Mouse (Mus musculus) midbrain, postnatal 0 days (tissue): ENCODE measurements around the gene Scube3. TPM values are rescaled to one million over a fixed set of nuclear protein-coding genes. Genes with fewer than 3 reads are reported as not detected.
A peak's percentile ranks its signal among the peaks of the same experiment; 100 is the strongest.

Source experiments
- ATAC-seq: fragments of 200-750 bp; cut with Nextera tagmentation; 2 replicates; pipeline ENCODE4 v1.8.0; 2017; ENCODE audit warnings: moderate number of reproducible peaks, mild to moderate bottlenecking, moderate TSS enrichment, moderate library complexity; ENCODE audit not compliant: low FRiP score
- DNase-seq: peaks from one replicate; pipeline ENCODE4 v3.0.0-alpha.2; 2015; ENCODE audit warnings: low spot score
- H3K27ac ChIP-seq: fragments of 300-500 bp; sonication (generic); 2 replicates; pipeline ENCODE4 v1.5.1; 2014; ENCODE audit warnings: low read depth, mild to moderate bottlenecking, low read length, mixed read lengths
- H3K27me3 ChIP-seq: fragments of 300-500 bp; sonication (generic); 2 replicates; pipeline ENCODE4 v1.6.1; 2014; ENCODE audit warnings: low read length, control low read depth, mixed read lengths; ENCODE audit not compliant: insufficient read depth
- H3K36me3 ChIP-seq: fragments of 300-500 bp; sonication (generic); 2 replicates; pipeline ENCODE4 v1.6.1; 2014; ENCODE audit warnings: low read length, control low read depth, mixed read lengths; ENCODE audit not compliant: insufficient read depth
- H3K4me1 ChIP-seq: fragments of 300-500 bp; sonication (generic); 2 replicates; pipeline ENCODE4 v1.6.1; 2014; ENCODE audit warnings: mild to moderate bottlenecking, control low read depth, antibody characterized with exemption, low read length, mixed read lengths; ENCODE audit not compliant: insufficient read depth
- H3K4me2 ChIP-seq: fragments of 300-500 bp; sonication (generic); 2 replicates; pipeline ENCODE4 v1.6.1; 2014; ENCODE audit warnings: low read depth, mild to moderate bottlenecking, low read length, mixed read lengths; ENCODE audit not compliant: poor library complexity, severe bottlenecking
- H3K4me3 ChIP-seq: fragments of 300-500 bp; sonication (generic); 2 replicates; pipeline ENCODE4 v1.5.1; 2014; ENCODE audit warnings: low read depth, mild to moderate bottlenecking, low read length, moderate library complexity
- H3K9ac ChIP-seq: fragments of 300-500 bp; sonication (generic); replicated peaks from 2 replicates; pipeline ENCODE4 v1.6.1; 2014; ENCODE audit warnings: mild to moderate bottlenecking, low read length, moderate library complexity, mixed read lengths; ENCODE audit not compliant: poor library complexity, severe bottlenecking
- H3K9me3 ChIP-seq: fragments of 300-500 bp; sonication (generic); 2 replicates; pipeline ENCODE4 v1.6.1; 2016; ENCODE audit warnings: low read length, control low read depth
- CTCF ChIP-seq: IDR thresholded peaks from 2 replicates; pipeline ENCODE4 v1.5.1; 2016; ENCODE audit warnings: antibody characterized with exemption, mild to moderate bottlenecking
- WGBS: fragments of 180-500 bp; shearing (Covaris S2); extraction: QIAGEN DNeasy Blood & Tissue Kit; methylation state at CpG from one replicate; pipeline ENCODE4 v1.1.7; 2014; 5-methylcytosine and 5-hydroxymethylcytosine counted together
- polyA plus RNA-seq: library from polyadenylated mRNA; unstranded; fragments of >200 nt; fragmentation: Nextera tagmentation; extraction: Ambion mirVana; gene quantifications from 2 replicates; pipeline ENCODE4 v1.2.1, GENCODE M21; 2015
- total RNA-seq: library from RNA; depleted of rRNA; stranded (reverse); fragments of >200 nt; gene quantifications from 2 replicates; pipeline ENCODE4 v1.2.3, GENCODE M21; 2014

The Scube3 gene
- total and polyA plus RNA-seq, 2 experiments from 2014 or later, result 3.9 to 19.9 TPM

DNA sequence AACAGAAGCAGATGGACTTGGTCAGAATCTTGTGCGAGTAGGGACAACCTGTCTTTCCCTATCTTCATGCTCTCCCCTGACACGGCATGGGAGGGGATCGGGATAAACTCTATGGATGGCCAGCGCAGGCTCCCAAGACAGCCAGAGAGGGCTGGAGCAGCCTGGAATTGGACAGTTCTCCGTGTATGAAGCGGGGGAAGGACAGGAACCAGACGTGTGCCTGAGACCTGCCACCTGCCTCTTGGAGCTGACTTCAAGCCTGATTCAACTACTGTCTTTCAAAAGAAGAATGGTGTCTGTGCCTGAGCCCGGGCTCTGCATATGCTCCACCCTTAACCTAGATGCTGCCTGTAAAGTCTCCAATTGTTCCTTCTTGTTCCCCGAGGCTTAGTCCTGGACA is 30.7 kb downstream of the Scube3 start:
- H3K4me3 ChIP-seq, result no peak overlapping the region
- WGBS, result 68% methylated on average over 9 of the region's 9 CpGs
- H3K27me3 ChIP-seq, result no peaks in the 10 kb centered on the region
- peaks cover 6% of the 10 kb centered on the region; the same call in 1 of the 2 replicates for H3K4me1 ChIP-seq
- H3K9ac ChIP-seq, result no peak overlapping the region
- no peaks in the 10 kb centered on the region for H3K9me3 ChIP-seq
- ATAC-seq (no peak), DNase-seq (no peak)
- peaks cover 5% of the 10 kb centered on the region; the same call in 1 of the 2 replicates for H3K36me3 ChIP-seq
- H3K27ac ChIP-seq, result no peak overlapping the region
- no peak for TF ChIP-seq CTCF
- no peak overlapping the region for H3K4me2 ChIP-seq

GRCm38 (mm10) chr17:28176775-28177539 is 35.0 kb downstream of the Scube3 start, which contains the start of gene Zfp523:
TSS of gene Zfp523 (plus strand) at chr17:28177129.
- Histone ChIP-seq H3K9me3 (no peaks in the 10 kb centered on the region), H3K9ac (peak within 1 kb of the TSS; percentile 97), H3K27ac (peak within 1 kb of the TSS; percentile 92), H3K4me2 (peak within 1 kb of the TSS; percentile 87), H3K36me3 (peaks cover 4% of the 10 kb centered on the region; the same call in 1 of the 2 replicates), H3K4me3 (peak within 1 kb of the TSS; percentile 76), H3K4me1 (peaks cover 6% of the 10 kb centered on the region; the same call in 1 of the 2 replicates), H3K27me3 (no peaks in the 10 kb centered on the region)
- DNase-seq (peak; percentile 93), ATAC-seq (peak; percentile 89)
- WGBS, result under 1% methylated on average over 66 of the region's 82 CpGs
- TF ChIP-seq CTCF, result no peak

- H3K4me1 ChIP-seq, result peaks cover 6% of the 10 kb centered on the region; the same call in 1 of the 2 replicates
- peak overlapping the region; percentile 97 for H3K9ac ChIP-seq
- TF ChIP-seq CTCF, result no peak
- peak; percentile 66 for ATAC-seq
- 15% methylated on average over 11 of the region's 22 CpGs for WGBS
- no peaks in the 10 kb centered on the region for H3K9me3 ChIP-seq
- peak overlapping the region; percentile 87 for H3K4me2 ChIP-seq
- peak overlapping the region; percentile 76 for H3K4me3 ChIP-seq
- peak overlapping the region; percentile 92 for H3K27ac ChIP-seq
- no peaks in the 10 kb centered on the region for H3K27me3 ChIP-seq
- peak; percentile 61 for DNase-seq
- peaks cover 4% of the 10 kb centered on the region; the same call in 1 of the 2 replicates for H3K36me3 ChIP-seq
These were observed 35.7 kb downstream of the Scube3 start for GRCm38 (mm10) chr17:28177540-28178046.

- no peaks in the 10 kb centered on the region for H3K9me3 ChIP-seq
- WGBS, result 22% methylated on average over 4 of the region's 4 CpGs
- H3K4me3 ChIP-seq, result no peak overlapping the region
- peaks cover 4% of the 10 kb centered on the region; the same call in 1 of the 2 replicates for H3K36me3 ChIP-seq
- no peak overlapping the region for H3K27ac ChIP-seq
- ATAC-seq, result no peak
- no peaks in the 10 kb centered on the region for H3K27me3 ChIP-seq
- TF ChIP-seq CTCF, result no peak
- H3K4me2 ChIP-seq, result no peak overlapping the region
- H3K4me1 ChIP-seq, result peaks cover 6% of the 10 kb centered on the region; the same call in 1 of the 2 replicates
- no peak for DNase-seq
- no peak overlapping the region for H3K9ac ChIP-seq
These were observed 38.4 kb downstream of the Scube3 start for GRCm38 (mm10) chr17:28180331-28180730.

DNA sequence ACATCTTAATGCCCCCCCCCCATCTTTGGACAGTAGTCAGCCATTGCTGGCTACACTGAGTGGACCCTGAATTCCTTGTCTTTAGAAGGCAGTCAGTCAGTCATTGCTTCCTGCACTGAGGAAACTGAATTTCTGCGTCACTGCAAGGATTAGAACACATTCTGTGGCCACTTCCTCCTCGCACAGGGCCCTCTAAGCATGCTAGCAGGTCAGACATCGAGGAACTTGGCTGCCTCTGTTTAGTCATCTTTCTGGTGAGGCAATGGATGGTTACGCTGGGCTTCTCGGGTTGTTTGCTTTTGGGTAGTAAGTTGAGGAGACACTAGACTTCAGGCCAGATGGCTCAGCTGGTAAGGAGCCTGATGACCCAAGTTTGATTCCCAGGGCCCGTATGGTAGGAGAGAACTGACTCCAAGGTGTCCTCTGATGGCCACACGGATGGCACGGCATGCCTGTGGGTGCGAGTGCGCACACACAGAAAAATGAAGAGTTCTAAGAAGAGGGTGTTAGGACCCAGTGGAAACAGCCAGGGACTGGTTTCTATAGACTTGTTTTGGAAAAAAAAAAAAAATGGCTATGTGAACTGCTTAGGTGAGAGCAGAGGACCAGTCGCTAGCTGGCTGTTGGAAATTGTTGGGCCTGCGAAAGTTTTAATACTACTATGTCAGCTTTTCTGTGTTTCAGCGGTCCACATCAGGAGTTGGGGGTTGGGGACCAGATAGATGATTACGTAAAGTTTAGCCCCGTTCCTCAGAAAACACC is 39.0 kb downstream of the Scube3 start:
- no peaks in the 10 kb centered on the region for H3K27me3 ChIP-seq
- TF ChIP-seq CTCF, result no peak
- H3K4me3 ChIP-seq, result no peak overlapping the region
- H3K36me3 ChIP-seq, result peaks cover 4% of the 10 kb centered on the region; the same call in 1 of the 2 replicates
- no peaks in the 10 kb centered on the region for H3K9me3 ChIP-seq
- ATAC-seq, result no peak
- H3K4me2 ChIP-seq, result no peak overlapping the region
- WGBS, result 82% methylated on average over 15 of the region's 15 CpGs
- no peak overlapping the region for H3K27ac ChIP-seq
- peaks cover 3% of the 10 kb centered on the region; the same call in 1 of the 2 replicates for H3K4me1 ChIP-seq
- no peak overlapping the region for H3K9ac ChIP-seq
- DNase-seq, result no peak
